Mouse (Mus musculus): ENCODE data around the gene Kcnn4. TPM values are rescaled to one million over a fixed set of nuclear protein-coding genes. Genes with fewer than 3 reads are reported as not detected.

The Kcnn4 gene
- polyA plus RNA-seq, 1 experiment from 2014 or later: 9.6 TPM

GRCm38 (mm10) chr7:24423956-24424732, 54.1 kb downstream of the Kcnn4 start:
- DNase-seq (ENCODE audit: low spot score) (peak; percentile 38), ATAC-seq (replicated peaks; ENCODE audit: low FRiP score, low read depth) (peak; percentile 66)
- H3K4me3 ChIP-seq (replicated peaks; ENCODE audit: low read depth, low read length): no peak overlapping the region
- no peaks in the 10 kb centered on the region for H3K27me3 ChIP-seq (ENCODE audit: insufficient read depth, low read length)
- WGBS: 58% methylated on average over 12 of the region's 12 CpGs
- no peak for TF ChIP-seq CTCF (IDR thresholded peaks at IDR 0.05; ENCODE audit: low read depth)
- H3K9me3 ChIP-seq (replicated peaks; ENCODE audit: low read length): no peaks in the 10 kb centered on the region
- no peaks in the 10 kb centered on the region for H3K4me1 ChIP-seq (replicated peaks; ENCODE audit: insufficient read depth, low read length)
- no peak overlapping the region for H3K4me2 ChIP-seq (ENCODE audit: low read length)
- no peak overlapping the region for H3K27ac ChIP-seq
- H3K36me3 ChIP-seq (ENCODE audit: insufficient read depth, low read length): peaks cover 17% of the 10 kb centered on the region; the same call in 1 of the 2 replicates
- no peak overlapping the region for H3K9ac ChIP-seq (ENCODE audit: low read depth, low read length)

- H3K4me2 ChIP-seq (ENCODE audit: low read length): no peak overlapping the region
- H3K9me3 ChIP-seq (replicated peaks; ENCODE audit: low read length): no peaks in the 10 kb centered on the region
- WGBS: 73% methylated on average over 9 of the region's 9 CpGs
- H3K4me3 ChIP-seq (replicated peaks; ENCODE audit: low read depth, low read length): no peak overlapping the region
- H3K9ac ChIP-seq (ENCODE audit: low read depth, low read length): no peak overlapping the region
- no peaks in the 10 kb centered on the region for H3K27me3 ChIP-seq (ENCODE audit: insufficient read depth, low read length)
- TF ChIP-seq CTCF (IDR thresholded peaks at IDR 0.05; ENCODE audit: low read depth): no peak
- ATAC-seq (replicated peaks; ENCODE audit: low FRiP score, low read depth) (no peak), DNase-seq (ENCODE audit: low spot score) (no peak)
- H3K27ac ChIP-seq: no peak overlapping the region
- 0 out of 2 replicates have a peak, but pooled peaks cover 5% of the 10 kb centered on the region for H3K36me3 ChIP-seq (ENCODE audit: insufficient read depth, low read length)
- H3K4me1 ChIP-seq (replicated peaks; ENCODE audit: insufficient read depth, low read length): no peaks in the 10 kb centered on the region
These were observed 55.9 kb downstream of the Kcnn4 start for GRCm38 (mm10) chr7:24425919-24426318.

GRCm38 (mm10) chr7:24427168-24427567, 57.1 kb downstream of the Kcnn4 start:
- Histone ChIP-seq H3K27ac (no peak overlapping the region), H3K4me1 (replicated peaks; ENCODE audit: insufficient read depth, low read length) (no peaks in the 10 kb centered on the region), H3K4me2 (ENCODE audit: low read length) (no peak overlapping the region), H3K36me3 (ENCODE audit: insufficient read depth, low read length) (no peaks in the 10 kb centered on the region), H3K9ac (ENCODE audit: low read depth, low read length) (no peak overlapping the region), H3K27me3 (ENCODE audit: insufficient read depth, low read length) (no peaks in the 10 kb centered on the region), H3K9me3 (replicated peaks; ENCODE audit: low read length) (no peaks in the 10 kb centered on the region), H3K4me3 (replicated peaks; ENCODE audit: low read depth, low read length) (no peak overlapping the region)
- 95% methylated on average over 8 of the region's 8 CpGs for WGBS
- no peak for TF ChIP-seq CTCF (IDR thresholded peaks at IDR 0.05; ENCODE audit: low read depth)
- no peak for ATAC-seq (replicated peaks; ENCODE audit: low FRiP score, low read depth)
- DNase-seq (ENCODE audit: low spot score): no peak

GRCm38 (mm10) chr7:24428725-24429124, 58.7 kb downstream of the Kcnn4 start:
- Histone ChIP-seq H3K36me3 (ENCODE audit: insufficient read depth, low read length) (no peaks in the 10 kb centered on the region), H3K9me3 (replicated peaks; ENCODE audit: low read length) (no peaks in the 10 kb centered on the region), H3K4me1 (replicated peaks; ENCODE audit: insufficient read depth, low read length) (no peaks in the 10 kb centered on the region), H3K4me2 (ENCODE audit: low read length) (no peak overlapping the region), H3K4me3 (replicated peaks; ENCODE audit: low read depth, low read length) (no peak overlapping the region), H3K9ac (ENCODE audit: low read depth, low read length) (no peak overlapping the region), H3K27ac (no peak overlapping the region), H3K27me3 (ENCODE audit: insufficient read depth, low read length) (no peaks in the 10 kb centered on the region)
- 88% methylated on average over 5 of the region's 5 CpGs for WGBS
- no peak for TF ChIP-seq CTCF (IDR thresholded peaks at IDR 0.05; ENCODE audit: low read depth)
- ATAC-seq (replicated peaks; ENCODE audit: low FRiP score, low read depth): no peak
- DNase-seq (ENCODE audit: low spot score): no peak

GRCm38 (mm10) chr7:24429413-24430112, 59.5 kb downstream of the Kcnn4 start:
- no peak overlapping the region for H3K9ac ChIP-seq (ENCODE audit: low read depth, low read length)
- no peak for ATAC-seq (replicated peaks; ENCODE audit: low FRiP score, low read depth)
- no peak for DNase-seq (ENCODE audit: low spot score)
- WGBS: 42% methylated on average over 16 of the region's 16 CpGs
- no peak overlapping the region for H3K4me2 ChIP-seq (ENCODE audit: low read length)
- H3K9me3 ChIP-seq (replicated peaks; ENCODE audit: low read length): no peaks in the 10 kb centered on the region
- TF ChIP-seq CTCF (IDR thresholded peaks at IDR 0.05; ENCODE audit: low read depth): no peak
- H3K36me3 ChIP-seq (ENCODE audit: insufficient read depth, low read length): no peaks in the 10 kb centered on the region
- H3K27me3 ChIP-seq (ENCODE audit: insufficient read depth, low read length): no peaks in the 10 kb centered on the region
- H3K4me3 ChIP-seq (replicated peaks; ENCODE audit: low read depth, low read length): no peak overlapping the region
- no peak overlapping the region for H3K27ac ChIP-seq
- no peaks in the 10 kb centered on the region for H3K4me1 ChIP-seq (replicated peaks; ENCODE audit: insufficient read depth, low read length)

- Histone ChIP-seq H3K4me1 (replicated peaks; ENCODE audit: insufficient read depth, low read length) (no peaks in the 10 kb centered on the region), H3K9ac (ENCODE audit: low read depth, low read length) (no peak overlapping the region), H3K4me3 (replicated peaks; ENCODE audit: low read depth, low read length) (no peak overlapping the region), H3K9me3 (replicated peaks; ENCODE audit: low read length) (no peaks in the 10 kb centered on the region), H3K4me2 (ENCODE audit: low read length) (no peak overlapping the region), H3K27ac (no peak overlapping the region), H3K27me3 (ENCODE audit: insufficient read depth, low read length) (no peaks in the 10 kb centered on the region), H3K36me3 (ENCODE audit: insufficient read depth, low read length) (no peaks in the 10 kb centered on the region)
- ATAC-seq (replicated peaks; ENCODE audit: low FRiP score, low read depth) (no peak), DNase-seq (ENCODE audit: low spot score) (no peak)
- TF ChIP-seq CTCF (IDR thresholded peaks at IDR 0.05; ENCODE audit: low read depth): no peak
- WGBS: 93% methylated on average over 15 of the region's 15 CpGs
These were observed 60.7 kb downstream of the Kcnn4 start for GRCm38 (mm10) chr7:24430551-24431345.

All from kidney, postnatal 0 days (tissue).